Mouse (Mus musculus) thymus, adult 2 months (tissue): ENCODE measurements around the gene Wbp1l. TPM values are rescaled to one million over a fixed set of nuclear protein-coding genes. Genes with fewer than 3 reads are reported as not detected.

ENCODE experiments used
- DNase-seq: peaks from one replicate; pipeline ENCODE4 v3.0.0; 2021
- H3K27ac ChIP-seq: fragments of 200-500 bp; 2 replicates; pipeline ENCODE4 v1.5.1; 2012; ENCODE audit warnings: low read length, control low read depth; ENCODE audit not compliant: control insufficient read depth, insufficient read depth
- H3K27me3 ChIP-seq: fragments of 200-500 bp; 2 replicates; pipeline ENCODE4 v1.6.1; 2012; ENCODE audit warnings: mild to moderate bottlenecking, low read length, moderate library complexity, mixed read lengths; ENCODE audit not compliant: control insufficient read depth, insufficient read depth
- H3K36me3 ChIP-seq: fragments of 200-500 bp; 2 replicates; pipeline ENCODE4 v1.6.1; 2012; ENCODE audit warnings: mild to moderate bottlenecking, low read length, moderate library complexity; ENCODE audit not compliant: control insufficient read depth, insufficient read depth
- H3K4me1 ChIP-seq: fragments of 200-500 bp; replicated peaks from 2 replicates; pipeline ENCODE4 v1.6.1; 2012; ENCODE audit warnings: low read length; ENCODE audit not compliant: control insufficient read depth, insufficient read depth
- H3K4me3 ChIP-seq: fragments of 200-500 bp; 2 replicates; pipeline ENCODE4 v1.5.1; 2012; ENCODE audit warnings: mild to moderate bottlenecking, low read length, control low read depth, moderate library complexity; ENCODE audit not compliant: control insufficient read depth, insufficient read depth
- CTCF ChIP-seq: fragments of 200-500 bp; IDR thresholded peaks from 2 replicates; pipeline ENCODE4 v1.5.1; 2012; ENCODE audit warnings: mild to moderate bottlenecking, control low read depth, low read length, moderate library complexity, borderline replicate concordance; ENCODE audit not compliant: control insufficient read depth, poor library complexity, insufficient read depth; ENCODE audit errors: extremely low read depth
- POLR2A ChIP-seq: fragments of 200-500 bp; IDR thresholded peaks from 2 replicates; pipeline ENCODE4 v1.6.1; 2012; ENCODE audit warnings: mild to moderate bottlenecking, low read length, control low read depth, moderate library complexity; ENCODE audit not compliant: control insufficient read depth, poor library complexity, insufficient read depth; ENCODE audit errors: extremely low read depth
- WGBS: fragments of 180-500 bp; shearing (Covaris S2); methylation state at CpG from one replicate; pipeline ENCODE4 v1.1.7; 2018; 5-methylcytosine and 5-hydroxymethylcytosine counted together
- polyA plus RNA-seq: library from polyadenylated mRNA; depleted of rRNA; stranded (reverse); fragments of >200 nt; gene quantifications from 2 replicates; pipeline ENCODE4 v1.2.3, GENCODE M21; 2012; rRNA removed

Wbp1l gene
- polyA plus RNA-seq: 77.0 and 87.8 TPM in 2 replicates

DNA sequence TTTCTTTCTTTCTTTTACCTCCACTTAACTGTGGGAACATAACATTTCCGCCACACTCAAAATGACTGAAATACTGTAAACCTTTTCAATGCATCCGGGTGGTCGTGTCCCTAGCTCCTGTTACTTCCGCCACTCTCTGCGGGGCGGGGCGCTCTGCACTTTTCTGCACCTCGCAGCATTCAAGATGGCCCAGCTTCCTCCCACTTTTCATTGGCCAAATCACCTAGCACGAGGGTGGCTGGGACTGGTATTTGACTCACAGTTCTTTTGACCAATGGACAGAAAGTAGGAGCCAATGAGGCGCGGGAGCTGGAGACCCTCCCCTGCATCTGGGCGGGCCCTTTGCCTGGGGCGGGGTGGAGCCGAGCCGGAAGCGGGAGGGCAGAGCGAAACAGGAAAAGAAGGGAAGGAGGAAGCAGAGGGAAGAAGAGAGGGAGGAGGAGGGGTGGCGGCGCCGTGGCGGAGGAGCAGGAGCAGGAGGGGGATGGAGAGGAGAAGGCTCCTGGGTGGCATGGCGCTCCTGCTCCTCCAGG, at the start of gene Wbp1l:
Gene Wbp1l, plus strand, starts transcription at position 365 of the 533 bp plus-strand sequence.
- Histone ChIP-seq H3K4me1 (peaks cover 11% of the 10 kb centered on the region), H3K27ac (peak within 1 kb of the TSS; percentile 27; the same call in 1 of the 2 replicates), H3K27me3 (no peaks in the 10 kb centered on the region), H3K4me3 (peak within 1 kb of the TSS; percentile 67), H3K36me3 (no peaks in the 10 kb centered on the region)
- TF ChIP-seq CTCF (peak; percentile 67; the same call in 1 of the 2 replicates), POLR2A (peak; percentile 88)
- WGBS: under 1% methylated on average over 22 of the region's 22 CpGs
- DNase-seq: peak; percentile 98

DNA sequence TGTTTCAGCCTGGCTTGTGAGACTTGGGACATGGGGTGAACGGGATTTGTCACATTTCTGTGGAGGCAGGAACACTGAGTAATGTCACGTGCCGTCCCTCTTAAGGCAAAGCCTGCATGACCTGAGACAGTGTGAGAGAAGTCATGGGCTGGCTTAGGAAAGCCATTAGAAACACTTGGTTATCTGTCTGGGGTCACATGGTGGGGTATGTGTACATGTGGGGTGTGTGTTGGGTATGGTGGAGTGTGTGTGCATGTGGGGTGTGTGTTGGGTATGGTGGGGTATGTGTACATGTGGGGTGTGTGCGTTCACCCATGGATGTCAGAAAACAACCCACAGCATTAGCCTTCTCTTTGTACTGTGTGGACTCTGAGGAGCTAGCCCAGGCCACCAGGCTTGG, 48.5 kb upstream of the Wbp1l start:
- no peaks in the 10 kb centered on the region for H3K4me1 ChIP-seq
- no peak overlapping the region for H3K4me3 ChIP-seq
- H3K27me3 ChIP-seq: no peaks in the 10 kb centered on the region
- 98% methylated on average over 4 of the region's 4 CpGs for WGBS
- DNase-seq: no peak
- TF ChIP-seq POLR2A: no peak
- TF ChIP-seq CTCF: no peak
- H3K36me3 ChIP-seq: peaks cover 8% of the 10 kb centered on the region; the same call in 1 of the 2 replicates
- H3K27ac ChIP-seq: no peak overlapping the region

DNA sequence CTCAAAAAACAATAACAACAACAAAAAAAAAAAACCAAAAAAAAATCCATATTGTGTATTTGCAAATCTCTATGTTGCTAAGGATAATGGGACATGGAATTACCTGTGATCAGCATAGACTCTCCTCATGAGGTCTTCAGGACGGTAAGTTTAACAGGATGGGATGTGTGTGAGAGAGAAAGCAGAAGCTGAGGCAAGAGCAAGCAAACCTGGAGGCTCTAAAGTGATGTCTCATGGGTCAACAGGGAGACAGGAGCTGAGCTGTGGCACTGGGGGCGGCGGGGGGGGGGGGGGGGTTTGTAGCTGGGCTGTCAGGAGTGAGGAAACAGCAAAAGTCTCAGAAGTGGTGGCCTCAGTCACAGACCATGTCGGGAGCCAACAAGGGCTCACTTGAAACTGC, 46.4 kb upstream of the Wbp1l start:
- 91% methylated on average over 4 of the region's 4 CpGs for WGBS
- Histone ChIP-seq H3K27me3 (no peaks in the 10 kb centered on the region), H3K36me3 (peaks cover 8% of the 10 kb centered on the region; the same call in 1 of the 2 replicates), H3K4me1 (no peaks in the 10 kb centered on the region), H3K4me3 (no peak overlapping the region), H3K27ac (no peak overlapping the region)
- DNase-seq: no peak
- TF ChIP-seq CTCF: no peak
- TF ChIP-seq POLR2A: no peak

DNA sequence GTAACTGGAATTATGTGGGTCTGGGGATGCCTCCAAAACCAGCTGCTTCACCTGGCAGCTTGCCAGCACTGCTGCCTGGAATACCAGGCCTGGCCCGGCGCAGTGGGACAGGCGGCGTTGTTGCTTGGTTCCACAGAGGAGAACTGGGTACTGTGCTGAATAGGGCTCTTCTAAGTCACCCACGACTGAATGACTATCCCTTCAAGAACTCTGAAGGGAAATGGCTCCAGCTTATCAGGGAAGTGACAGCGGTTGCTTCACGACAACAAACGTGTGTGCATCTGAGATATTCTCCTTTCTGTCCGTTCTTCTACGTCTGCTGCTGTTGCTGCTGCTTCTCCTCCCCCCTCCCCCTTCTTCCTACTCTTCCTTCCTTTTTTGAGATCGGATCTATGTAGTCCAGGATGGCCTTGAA, 45.3 kb upstream of the Wbp1l start:
- TF ChIP-seq CTCF (no peak), POLR2A (no peak)
- no peak for DNase-seq
- 77% methylated on average over 11 of the region's 11 CpGs for WGBS
- H3K27me3 ChIP-seq: no peaks in the 10 kb centered on the region
- H3K4me3 ChIP-seq: no peak overlapping the region
- H3K36me3 ChIP-seq: peaks cover 8% of the 10 kb centered on the region; the same call in 1 of the 2 replicates
- peaks cover 1% of the 10 kb centered on the region; the same call in 1 of the 2 replicates for H3K4me1 ChIP-seq
- no peak overlapping the region for H3K27ac ChIP-seq

DNA sequence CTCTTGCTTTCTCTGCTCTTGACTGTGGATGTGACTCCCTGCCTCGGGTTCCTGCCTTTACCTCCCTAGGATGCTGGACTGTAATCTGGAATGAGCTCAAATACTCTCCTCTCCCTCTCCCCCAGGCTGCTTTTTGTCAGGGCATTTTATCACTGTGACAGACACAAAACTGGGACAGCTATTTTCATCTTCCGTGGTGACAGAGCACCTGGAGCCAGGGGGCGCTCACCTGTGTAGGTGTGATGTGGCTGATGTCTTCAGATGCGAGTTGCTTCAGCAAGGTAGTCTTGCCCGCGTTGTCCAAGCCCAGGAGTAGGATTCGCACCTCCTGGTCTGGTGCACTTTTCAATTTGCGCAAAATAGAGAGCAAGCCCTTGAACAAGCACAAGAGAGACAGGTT, 40.9 kb upstream of the Wbp1l start:
- no peaks in the 10 kb centered on the region for H3K36me3 ChIP-seq
- 93% methylated on average over 8 of the region's 8 CpGs for WGBS
- peaks cover 11% of the 10 kb centered on the region for H3K4me1 ChIP-seq

DNA sequence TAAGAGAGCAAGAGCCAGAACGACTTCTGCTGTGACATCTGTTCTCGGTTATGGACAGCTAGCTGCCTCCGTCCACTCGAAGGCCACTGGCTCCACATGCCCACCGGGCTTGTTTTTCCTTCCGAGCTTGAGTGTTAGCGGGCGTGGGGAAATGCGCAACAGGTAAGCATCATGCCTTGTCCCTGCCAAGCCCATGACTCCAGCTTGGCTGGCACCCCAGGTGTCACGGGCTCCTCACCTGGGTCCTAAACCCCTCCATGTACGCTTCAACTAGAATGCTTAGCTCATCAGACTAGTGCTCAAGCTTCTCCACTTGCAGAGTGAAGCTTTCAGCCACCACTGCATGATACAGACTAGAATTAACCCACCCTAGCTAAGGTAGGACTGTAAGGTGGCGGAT, 40.3 kb upstream of the Wbp1l start:
- no peaks in the 10 kb centered on the region for H3K36me3 ChIP-seq
- no peak for DNase-seq
- WGBS: 91% methylated on average over 12 of the region's 12 CpGs

More for the DNA sequence above, 40.9 kb upstream of the Wbp1l start:
- H3K27ac ChIP-seq: no peak overlapping the region
- TF ChIP-seq POLR2A (no peak), CTCF (no peak)
- H3K27me3 ChIP-seq: no peaks in the 10 kb centered on the region
- no peak for DNase-seq
- no peak overlapping the region for H3K4me3 ChIP-seq

DNA sequence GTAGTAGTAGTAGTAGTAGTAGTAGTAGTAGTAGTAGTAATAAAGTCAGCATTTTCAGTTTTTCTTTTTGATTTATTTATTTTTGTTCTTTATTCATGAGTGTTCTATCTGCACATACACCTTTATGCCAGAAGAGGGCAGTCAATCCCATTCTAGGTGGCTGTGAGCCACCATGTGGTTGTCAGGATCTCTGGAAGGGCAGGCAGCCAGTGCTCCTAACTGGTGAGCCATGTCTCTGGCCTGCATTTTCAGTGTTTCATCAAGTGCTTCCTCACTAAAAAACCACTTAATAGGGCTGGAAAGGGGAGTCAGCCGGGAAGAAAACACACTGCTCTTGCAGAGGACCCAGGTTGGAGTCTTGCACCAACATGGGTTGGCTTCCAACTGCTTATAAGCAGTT, 36.8 kb upstream of the Wbp1l start:
- TF ChIP-seq POLR2A (no peak), CTCF (peak; percentile 44; the same call in 1 of the 2 replicates)
- Histone ChIP-seq H3K27ac (no peak overlapping the region), H3K4me1 (peaks cover 11% of the 10 kb centered on the region), H3K36me3 (no peaks in the 10 kb centered on the region), H3K4me3 (no peak overlapping the region), H3K27me3 (no peaks in the 10 kb centered on the region)
- whole genome bisulfite sequencing: 57% methylated on average over 1 of the region's 1 CpGs
- DNase-seq: peak; percentile 49

More for the DNA sequence above, 40.3 kb upstream of the Wbp1l start:
- TF ChIP-seq POLR2A: no peak
- no peak for TF ChIP-seq CTCF
- Histone ChIP-seq H3K27me3 (no peaks in the 10 kb centered on the region), H3K4me3 (no peak overlapping the region), H3K27ac (no peak overlapping the region), H3K4me1 (peaks cover 11% of the 10 kb centered on the region)
